Mouse (Mus musculus) hindbrain, embryonic 14.5 days (tissue): ENCODE measurements around the gene Arhgef9. TPM values are rescaled to one million over a fixed set of nuclear protein-coding genes. Genes with fewer than 3 reads are reported as not detected.

ENCODE experiments used
- ATAC-seq: fragments of 200-750 bp; cut with Nextera tagmentation; 2 replicates; pipeline ENCODE4 v1.8.0; 2017; ENCODE audit warnings: moderate number of reproducible peaks, mild to moderate bottlenecking, moderate TSS enrichment, moderate library complexity; ENCODE audit not compliant: low FRiP score
- DNase-seq: peaks from one replicate; pipeline ENCODE4 v3.0.0-alpha.2; 2015; ENCODE audit warnings: low spot score
- H3K27ac ChIP-seq: fragments of 300-500 bp; sonication (generic); 2 replicates; pipeline ENCODE4 v1.5.1; 2014; ENCODE audit warnings: mild to moderate bottlenecking, moderate library complexity
- H3K27me3 ChIP-seq: fragments of 300-500 bp; sonication (generic); 2 replicates; pipeline ENCODE4 v1.6.1; 2014; ENCODE audit warnings: mild to moderate bottlenecking, low read length, mixed read lengths; ENCODE audit not compliant: control insufficient read depth, insufficient read depth
- H3K36me3 ChIP-seq: fragments of 300-500 bp; sonication (generic); replicated peaks from 2 replicates; pipeline ENCODE4 v1.6.1; 2014; ENCODE audit not compliant: control insufficient read depth, insufficient read depth
- H3K4me1 ChIP-seq: fragments of 300-500 bp; sonication (generic); replicated peaks from 2 replicates; pipeline ENCODE4 v1.6.1; 2014; ENCODE audit warnings: antibody characterized with exemption, low read length, mixed read lengths; ENCODE audit not compliant: control insufficient read depth, insufficient read depth
- H3K4me2 ChIP-seq: fragments of 300-500 bp; sonication (generic); replicated peaks from 2 replicates; pipeline ENCODE4 v1.6.1; 2014; ENCODE audit warnings: mild to moderate bottlenecking, moderate library complexity
- H3K4me3 ChIP-seq: fragments of 300-500 bp; sonication (generic); replicated peaks from 2 replicates; pipeline ENCODE4 v1.5.1; 2014; ENCODE audit warnings: mild to moderate bottlenecking, low read length
- H3K9ac ChIP-seq: fragments of 300-500 bp; sonication (generic); 2 replicates; pipeline ENCODE4 v1.6.1; 2014
- H3K9me3 ChIP-seq: fragments of 300-500 bp; sonication (generic); 2 replicates; pipeline ENCODE4 v1.6.1; 2016; ENCODE audit warnings: low read length; ENCODE audit not compliant: control insufficient read depth
- WGBS: fragments of 180-500 bp; shearing (Covaris S2); extraction: QIAGEN DNeasy Blood & Tissue Kit; methylation state at CpG from one replicate; pipeline ENCODE4 v1.1.7; 2014; 5-methylcytosine and 5-hydroxymethylcytosine counted together
- polyA plus RNA-seq: library from polyadenylated mRNA; unstranded; fragments of >200 nt; fragmentation: Nextera tagmentation; extraction: Ambion mirVana; gene quantifications from 2 replicates; pipeline ENCODE4 v1.2.1, GENCODE M21; 2014

Gene Arhgef9
- polyA plus RNA-seq, 1 experiment from 2014 or later: 39.6 TPM

DNA sequence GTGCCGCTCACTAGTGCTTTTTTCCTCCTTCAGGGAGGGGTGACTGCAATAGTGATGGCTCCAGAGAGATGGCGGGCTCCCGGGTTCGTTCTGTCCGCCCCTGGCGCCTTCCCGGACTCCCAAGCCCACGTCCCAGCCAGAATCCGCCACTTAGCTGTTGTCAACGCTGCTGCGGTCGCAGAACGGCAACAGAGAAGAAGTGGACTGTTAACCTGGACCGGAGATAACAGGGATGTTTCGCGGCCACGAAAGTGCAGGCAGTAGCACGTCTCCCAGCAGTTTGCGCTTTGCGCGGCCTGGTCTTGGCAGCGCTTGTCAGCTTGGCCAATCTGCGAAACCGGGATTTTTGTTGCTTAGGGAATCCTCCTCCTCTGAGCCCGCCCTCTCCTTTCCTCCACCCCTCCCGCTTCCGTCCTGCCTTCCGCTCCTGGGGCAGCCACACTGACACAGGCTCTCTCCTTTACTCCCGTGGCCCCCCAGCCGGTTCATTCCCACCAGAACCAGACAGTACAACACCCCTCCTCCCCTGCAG, 170.2 kb downstream of the Arhgef9 start, which contains the start of gene Spin4:
Spin4 (minus strand) TSS at position 322 of the 532 bp plus-strand sequence.
- DNase-seq (peak; percentile 77), ATAC-seq (peak; percentile 92)
- Histone ChIP-seq H3K4me3 (peak within 1 kb of the TSS; percentile 43), H3K27ac (peak within 1 kb of the TSS; percentile 79), H3K36me3 (no peaks in the 10 kb centered on the region), H3K9ac (peak within 1 kb of the TSS; percentile 58), H3K4me1 (no peaks in the 10 kb centered on the region), H3K27me3 (peaks cover 7% of the 10 kb centered on the region), H3K9me3 (no peaks in the 10 kb centered on the region), H3K4me2 (peak within 1 kb of the TSS; percentile 67)
- WGBS: 13% methylated on average over 29 of the region's 30 CpGs

- H3K27ac ChIP-seq: peak overlapping the region; percentile 79
- H3K9me3 ChIP-seq: no peaks in the 10 kb centered on the region
- H3K4me2 ChIP-seq: peak overlapping the region; percentile 67
- H3K4me1 ChIP-seq: no peaks in the 10 kb centered on the region
- no peaks in the 10 kb centered on the region for H3K36me3 ChIP-seq
- peak overlapping the region; percentile 43 for H3K4me3 ChIP-seq
- peaks cover 7% of the 10 kb centered on the region for H3K27me3 ChIP-seq
- 16% methylated on average over 23 of the region's 23 CpGs for WGBS
- H3K9ac ChIP-seq: peak overlapping the region; percentile 58
- peak; percentile 56 for ATAC-seq
- peak; percentile 25 for DNase-seq
Observed at GRCm38 (mm10) chrX:95025779-95026360, 170.8 kb downstream of the Arhgef9 start.

GRCm38 (mm10) chrX:95012033-95012432, 184.6 kb downstream of the Arhgef9 start:
- Histone ChIP-seq H3K9me3 (no peaks in the 10 kb centered on the region), H3K36me3 (no peaks in the 10 kb centered on the region), H3K4me1 (no peaks in the 10 kb centered on the region), H3K4me2 (no peak overlapping the region), H3K27ac (no peak overlapping the region), H3K4me3 (no peak overlapping the region), H3K9ac (no peak overlapping the region), H3K27me3 (0 out of 2 replicates have a peak, but pooled peaks cover 3% of the 10 kb centered on the region)
- no peak for ATAC-seq
- WGBS: 30% methylated on average over 4 of the region's 4 CpGs
- peak; percentile 72 for DNase-seq

Other genes starting within 250 kb of the Arhgef9 start
- 3.7 and 5.4 TPM in 2 replicates for gene Spin4, start 170.2 kb downstream of the Arhgef9 start, polyA plus RNA-seq
- gene Amer1, start 248.0 kb upstream of the Arhgef9 start, polyA plus RNA-seq: 11.4 and 11.9 TPM in 2 replicates